Mouse (Mus musculus): Measurements from ENCODE around the gene Prm3.

Gene Prm3

DNA sequence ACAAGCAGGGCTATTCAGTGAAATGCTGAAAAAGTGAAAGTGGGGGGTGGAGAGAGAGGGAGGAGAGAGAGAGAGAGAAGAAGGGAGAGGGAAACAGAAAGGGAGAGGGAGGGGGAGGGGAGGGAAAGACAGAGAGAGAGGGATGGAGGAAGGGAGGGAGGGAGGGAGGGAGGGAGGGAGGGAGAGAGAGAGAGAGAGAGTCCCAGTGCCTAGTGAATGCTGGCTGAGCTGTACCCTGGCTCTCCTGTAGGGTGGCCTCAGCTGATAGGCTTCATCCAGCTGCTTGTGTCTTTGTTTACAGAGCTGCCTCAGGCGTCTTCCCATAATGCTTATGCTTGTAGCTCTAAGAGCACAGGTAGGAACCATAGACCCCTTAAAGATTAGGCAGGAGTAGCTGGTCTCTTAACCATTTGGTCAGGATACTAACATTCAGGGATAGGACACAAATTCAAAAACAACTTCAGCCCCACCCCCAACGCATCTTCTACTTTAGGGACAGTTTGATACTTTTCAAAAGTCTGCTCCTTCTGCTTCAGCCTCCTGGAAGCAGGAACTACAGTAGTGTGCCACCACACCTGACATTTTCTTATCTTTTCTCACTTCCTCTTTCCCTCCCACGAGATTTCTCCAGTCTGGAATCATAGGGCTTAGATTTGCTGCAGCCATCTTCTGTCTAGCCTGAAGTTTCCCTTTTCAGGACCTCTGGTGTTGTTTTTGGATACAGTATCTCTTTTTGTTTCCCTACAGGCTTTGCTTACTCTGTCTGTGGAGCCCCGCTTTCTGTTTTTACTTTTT lies 20.0 kb downstream of the Prm3 start:
- DNase-seq (ENCODE audit: low spot score), result no peak

DNA sequence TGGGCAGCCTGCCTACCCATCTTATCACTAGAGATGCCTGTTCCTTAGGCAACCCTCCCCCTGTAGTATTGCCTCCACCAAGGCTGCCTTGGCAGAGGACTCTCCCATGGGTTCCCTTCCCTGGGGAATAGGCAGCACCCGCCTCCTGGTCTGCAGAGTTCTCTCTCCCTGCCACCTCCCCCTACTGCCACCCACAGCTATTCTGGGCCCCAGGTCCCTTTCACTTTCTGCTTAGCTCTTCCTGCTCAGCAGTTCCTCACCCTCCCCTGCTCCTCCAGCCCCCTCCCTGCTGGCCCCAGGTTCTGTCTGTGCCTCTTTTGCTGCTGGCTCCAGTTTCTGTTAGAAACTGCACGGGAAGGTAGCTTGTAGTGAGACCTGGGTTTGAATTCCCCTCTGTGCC lies 21.1 kb downstream of the Prm3 start:
- no peak for DNase-seq (ENCODE audit: low spot score)

DNA sequence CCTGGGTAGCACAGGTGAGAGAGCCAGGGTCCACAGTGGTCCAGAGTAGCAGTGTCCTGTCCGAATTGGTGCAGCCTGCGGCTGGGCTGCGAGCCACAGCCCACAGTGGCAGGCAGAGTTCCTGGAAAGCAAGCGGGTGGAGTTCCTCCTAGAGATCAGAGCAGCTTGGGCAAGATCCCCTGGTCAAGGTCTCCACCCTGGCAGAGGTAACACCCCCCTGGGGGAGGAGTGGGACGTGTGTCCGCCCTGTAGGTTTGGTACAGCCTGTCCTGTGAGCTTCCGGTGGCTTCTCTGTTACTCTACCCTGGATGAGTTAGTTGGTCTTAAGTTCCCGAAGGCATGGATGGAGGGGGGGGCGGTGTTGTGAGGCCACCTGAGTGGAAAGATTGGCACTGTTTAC lies 21.9 kb downstream of the Prm3 start:
- DNase-seq (ENCODE audit: low spot score), result no peak

DNA sequence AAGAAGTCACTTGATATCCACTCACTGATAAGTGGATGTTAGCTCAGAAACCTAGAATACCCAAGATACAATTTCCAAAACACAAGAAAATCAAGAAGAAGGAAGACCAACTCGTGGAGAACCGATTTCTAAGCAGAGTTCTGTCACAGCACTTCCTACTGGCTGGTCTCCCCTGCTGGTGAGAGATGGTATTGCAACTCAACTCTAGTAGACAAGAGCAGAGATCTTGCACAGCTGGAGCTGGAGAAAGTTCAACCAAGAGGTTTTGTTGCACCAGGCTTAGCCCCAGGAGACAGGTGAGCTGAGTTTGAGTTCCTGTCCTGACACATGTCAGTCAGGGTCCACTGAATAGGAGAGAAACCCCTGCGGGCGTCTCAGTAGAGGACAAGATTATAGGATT lies 23.6 kb downstream of the Prm3 start:
- DNase-seq (ENCODE audit: low spot score), result peak; percentile 88

DNA sequence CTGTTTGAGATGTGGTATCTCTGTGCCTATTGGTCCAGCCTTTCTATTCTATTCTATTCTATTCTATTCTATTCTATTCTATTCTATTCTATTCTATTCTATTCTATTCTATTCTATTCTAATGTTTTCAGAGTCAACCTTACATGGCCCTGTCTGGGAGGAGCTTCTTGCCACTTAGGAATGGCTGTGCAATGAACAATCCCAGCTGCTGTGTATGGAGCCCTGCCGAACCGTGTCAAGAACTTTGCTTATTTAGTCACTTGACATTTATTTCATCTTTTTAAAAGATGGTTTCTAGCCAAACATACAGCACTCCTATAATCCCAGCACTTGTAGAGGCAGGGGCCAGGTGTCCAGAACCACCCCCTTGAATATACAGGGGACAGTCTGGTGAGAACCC lies 26.4 kb downstream of the Prm3 start:
- DNase-seq (ENCODE audit: low spot score), result no peak

DNA sequence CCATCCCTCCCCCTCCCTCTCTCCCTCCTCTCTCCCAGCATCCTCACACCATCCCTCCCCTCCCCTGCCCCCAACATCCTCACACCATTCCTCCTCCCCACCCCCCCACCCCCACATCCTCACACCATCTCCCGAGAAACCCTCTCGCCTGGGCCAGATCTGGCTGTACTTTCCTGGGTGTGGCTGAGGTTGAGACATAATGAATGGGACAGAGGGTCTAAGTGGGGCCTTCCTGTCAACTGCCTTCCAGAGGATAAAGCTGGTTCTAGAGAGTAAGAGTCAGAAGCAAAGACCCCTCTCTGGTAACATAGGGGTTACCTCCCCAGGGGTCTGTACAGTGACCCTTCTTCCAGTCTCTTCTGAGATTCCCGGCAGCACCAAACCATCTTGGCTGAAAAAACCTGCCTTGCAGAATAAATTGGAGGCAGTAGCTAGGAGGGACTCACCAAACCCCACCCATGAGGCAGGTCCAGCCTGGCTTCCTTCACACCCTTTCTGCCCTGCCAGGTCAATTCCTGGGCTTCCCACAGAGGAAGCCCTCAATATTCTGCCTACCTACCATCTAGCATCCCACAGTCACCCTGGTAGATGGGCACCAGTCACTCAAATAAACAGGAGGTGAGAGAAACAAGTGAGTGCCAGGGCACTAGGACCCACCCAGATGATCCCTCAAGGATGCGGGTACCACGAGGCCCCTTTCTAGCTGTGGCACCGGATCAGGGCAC lies 27.0 kb downstream of the Prm3 start:
- DNase-seq (ENCODE audit: low spot score), result no peak

DNA sequence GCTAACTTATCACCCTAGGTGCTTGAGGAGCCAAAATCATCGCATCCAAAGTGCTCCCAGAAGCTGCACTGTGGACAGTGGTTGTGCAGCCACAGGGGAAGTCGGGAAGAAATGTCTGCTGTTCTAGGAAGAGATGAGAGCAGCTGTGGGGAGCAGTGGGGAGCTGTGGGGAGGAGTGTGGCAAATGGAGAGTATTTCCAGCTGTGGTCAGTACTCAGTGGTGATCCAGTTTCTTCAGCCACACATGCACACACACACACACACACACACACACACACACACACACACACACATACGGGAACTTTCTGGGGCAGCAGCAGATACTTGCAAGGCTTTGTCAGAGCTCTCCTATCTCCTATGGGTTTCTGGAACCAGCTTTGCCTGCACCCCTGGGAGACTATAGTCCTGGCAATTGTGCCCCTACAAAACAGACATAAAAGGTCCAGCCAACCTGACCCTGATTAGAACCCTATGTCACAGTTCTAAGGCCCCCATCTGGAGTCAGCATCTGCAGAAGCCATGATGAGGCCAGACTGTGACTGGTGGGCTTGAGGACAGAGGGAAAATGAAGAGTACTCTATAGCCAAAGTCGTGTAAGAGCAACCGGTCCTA lies 28.0 kb downstream of the Prm3 start:
- DNase-seq (ENCODE audit: low spot score), result no peak

DNA sequence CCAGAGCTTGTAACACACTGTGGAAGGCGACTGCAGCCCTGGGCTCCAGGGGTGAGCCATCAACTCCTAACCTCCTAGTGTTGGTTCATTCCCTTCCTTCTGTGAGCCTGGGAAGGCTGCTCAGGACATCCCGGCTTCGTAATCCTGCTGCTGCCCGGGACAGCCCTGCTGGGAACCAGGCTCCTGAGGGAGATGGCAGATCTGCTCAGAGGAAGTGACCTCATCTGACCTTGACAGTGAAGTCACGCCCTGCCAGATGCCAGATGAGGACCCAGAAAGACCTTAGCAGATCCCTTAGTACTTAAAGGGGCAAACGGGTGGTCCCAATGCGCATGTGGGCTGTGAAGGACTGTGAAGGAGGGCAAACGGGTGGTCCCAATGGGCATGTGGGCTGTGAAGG lies 29.5 kb downstream of the Prm3 start:
- no peak for DNase-seq (ENCODE audit: low spot score)

DNA sequence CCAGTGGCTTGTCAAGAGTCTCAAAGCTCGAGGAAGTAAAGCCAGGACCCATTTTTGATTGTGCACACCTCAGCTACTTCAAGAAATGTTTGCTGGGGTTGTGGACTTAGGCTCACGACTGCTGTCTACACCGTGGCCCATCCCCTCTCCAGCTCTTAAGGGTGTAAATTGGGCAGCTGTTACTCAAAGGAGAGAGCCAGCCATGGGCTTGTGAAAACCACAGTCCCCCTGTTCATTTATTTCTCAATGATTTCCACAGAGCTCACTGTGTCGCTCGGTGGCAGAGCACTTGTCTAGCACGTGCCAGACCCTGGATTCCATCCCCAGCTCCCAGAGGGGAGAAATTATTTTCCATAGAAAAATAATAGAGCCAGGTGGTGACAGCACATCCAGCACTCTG lies 34.5 kb downstream of the Prm3 start:
- no peak for DNase-seq (ENCODE audit: low spot score)

DNA sequence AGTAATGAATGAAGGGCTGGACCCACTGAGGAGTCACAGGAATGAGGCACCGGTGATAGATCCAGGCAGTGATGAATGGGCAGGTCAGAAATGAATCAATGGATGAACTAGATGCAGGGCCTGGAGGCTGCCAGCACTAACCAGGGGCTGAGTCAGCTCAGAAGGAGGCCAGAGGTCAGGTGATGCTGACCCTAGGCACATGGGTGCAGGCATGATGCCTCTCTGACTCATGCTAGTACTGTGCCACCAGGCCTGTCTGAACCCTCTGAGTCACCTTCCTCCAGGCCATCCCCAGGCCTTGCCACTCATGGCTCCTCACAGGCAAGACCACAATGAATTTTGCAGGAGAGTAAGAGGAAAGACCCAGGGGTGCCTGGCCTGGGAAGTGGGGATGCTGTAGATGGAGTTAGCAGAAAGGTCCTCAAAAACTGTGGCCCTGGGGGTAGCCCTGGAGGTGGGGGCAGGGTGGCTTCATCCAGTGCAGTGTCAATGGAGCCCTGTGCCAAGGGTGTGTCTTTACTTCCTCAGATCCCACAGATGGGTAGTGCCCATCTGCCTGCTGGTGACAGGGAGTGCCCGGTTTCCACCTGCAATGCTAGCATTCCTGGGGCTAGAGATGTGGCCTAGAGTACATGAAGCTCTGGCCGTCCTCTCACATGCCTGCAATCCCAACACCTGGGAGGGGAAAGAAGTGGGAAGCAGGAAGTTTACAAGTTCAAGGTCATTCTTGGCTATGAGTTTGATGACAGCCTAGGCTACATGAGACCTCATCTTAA lies 36.0 kb downstream of the Prm3 start:
- no peak for DNase-seq (ENCODE audit: low spot score)

DNA sequence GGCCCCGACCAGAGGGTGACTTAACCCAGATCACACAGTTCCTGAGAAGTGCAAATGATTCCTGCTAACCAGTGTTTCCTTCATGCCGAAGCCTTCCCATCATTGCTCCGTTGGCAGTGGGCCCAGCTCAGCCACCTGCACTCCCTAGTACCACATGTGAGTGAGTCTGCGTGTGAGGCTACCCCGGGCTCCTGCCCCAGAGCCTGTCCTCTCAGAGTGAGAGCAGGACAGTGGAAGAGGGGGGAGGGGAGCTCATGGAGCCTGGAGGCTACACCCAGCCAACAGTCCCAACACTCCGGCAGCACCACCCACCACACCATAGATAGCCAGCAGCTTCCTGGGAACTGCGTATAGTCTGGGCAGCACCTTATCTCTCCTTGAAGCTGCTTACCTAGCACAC lies 40.9 kb downstream of the Prm3 start:
- no peak for DNase-seq (ENCODE audit: low spot score)

DNA sequence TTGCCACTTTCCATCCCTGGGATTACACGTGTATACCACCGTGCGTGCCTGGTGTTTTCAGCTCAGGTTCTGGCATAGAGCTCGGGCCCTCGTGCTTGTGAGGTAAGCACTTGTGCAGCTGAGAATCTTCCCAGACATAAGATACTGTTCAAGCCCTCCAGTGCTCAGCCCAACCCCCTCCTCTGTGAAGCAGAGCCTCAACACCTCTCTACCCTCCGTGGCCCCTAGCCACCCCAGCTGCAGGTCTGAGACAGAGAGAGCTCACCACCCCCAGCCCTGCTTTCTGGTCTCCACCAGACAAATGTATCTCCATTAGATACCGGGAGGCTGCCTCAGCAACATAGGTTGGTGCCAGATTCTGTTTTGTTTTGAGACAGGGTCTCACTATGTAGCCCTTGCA lies 41.5 kb downstream of the Prm3 start:
- no peak for DNase-seq (ENCODE audit: low spot score)

DNA sequence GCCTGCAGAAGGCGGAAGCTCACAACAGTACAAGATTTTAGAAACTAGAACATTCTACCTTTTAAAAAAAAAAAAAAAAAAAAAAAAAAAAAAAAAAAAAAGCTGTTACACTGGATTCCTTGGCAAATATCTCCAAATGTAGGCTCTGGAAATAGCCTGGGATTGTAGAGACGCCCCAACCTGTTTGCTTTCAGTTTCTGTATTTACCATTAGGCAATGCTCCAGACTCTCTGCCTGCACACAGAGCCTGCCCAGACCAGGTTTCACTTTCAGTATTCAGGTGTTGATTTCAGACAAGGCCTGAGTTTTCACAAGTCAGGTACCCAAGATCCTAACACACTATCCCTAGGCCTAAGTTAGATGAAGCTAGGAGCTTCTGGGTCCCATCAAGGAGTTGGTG lies 49.6 kb downstream of the Prm3 start:
- DNase-seq (ENCODE audit: low spot score), result no peak

Data from retina, embryonic 14.5 days (tissue).